Mouse (Mus musculus) thymus, adult 18-20 months (tissue): ENCODE results near the gene Ttc16.

Experiments used
- DNase-seq, 2 experiments: peaks; one replicate each; pipeline ENCODE4 v3.0.0; 2022; ENCODE audit warnings: mixed read lengths in 2 of 2

Ttc16 gene

GRCm38 (mm10) chr2:32779131-32779530, 3.7 kb upstream of the Ttc16 start:
- DNase-seq, result peak; percentile 45 to 64

- peak; percentile 86 to 92 for DNase-seq
These were observed 2.6 kb upstream of the Ttc16 start for GRCm38 (mm10) chr2:32778081-32778480.

DNA sequence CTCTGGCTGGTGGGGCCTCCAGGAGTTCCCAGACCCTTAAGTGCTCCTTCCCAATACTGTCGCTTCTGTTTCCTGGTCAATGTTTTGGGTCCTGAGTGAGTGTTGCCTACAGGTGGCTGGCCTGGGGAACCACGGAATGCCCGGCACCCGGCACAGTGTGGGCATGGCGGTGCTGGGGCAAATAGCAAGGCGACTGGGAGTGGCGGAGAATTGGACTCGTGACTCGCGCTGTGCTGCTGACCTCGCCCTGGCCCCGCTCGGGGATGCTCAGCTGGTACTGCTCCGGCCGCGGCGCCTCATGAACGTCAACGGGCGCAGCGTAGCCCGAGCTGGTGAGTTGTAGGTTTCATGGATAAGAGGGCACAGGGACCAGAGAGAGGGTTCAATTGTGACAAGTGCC, 759 bp upstream of the Ttc16 start:
- DNase-seq, result no peak

- DNase-seq, result no peak
These were observed 2.7 kb downstream of the Ttc16 start for GRCm38 (mm10) chr2:32772626-32773279.

- no peak for DNase-seq
These were observed 3.5 kb downstream of the Ttc16 start for GRCm38 (mm10) chr2:32771886-32772285.

GRCm38 (mm10) chr2:32769327-32770085, 5.9 kb downstream of the Ttc16 start:
- DNase-seq, result no peak

GRCm38 (mm10) chr2:32768661-32769285, 6.7 kb downstream of the Ttc16 start:
- DNase-seq, result no peak

GRCm38 (mm10) chr2:32767241-32767640, 8.2 kb downstream of the Ttc16 start:
- no peak for DNase-seq

GRCm38 (mm10) chr2:32763353-32763752, 12.1 kb downstream of the Ttc16 start:
- no peak for DNase-seq

- no peak for DNase-seq
These were observed 13.6 kb downstream of the Ttc16 start for GRCm38 (mm10) chr2:32761859-32762258.

DNA sequence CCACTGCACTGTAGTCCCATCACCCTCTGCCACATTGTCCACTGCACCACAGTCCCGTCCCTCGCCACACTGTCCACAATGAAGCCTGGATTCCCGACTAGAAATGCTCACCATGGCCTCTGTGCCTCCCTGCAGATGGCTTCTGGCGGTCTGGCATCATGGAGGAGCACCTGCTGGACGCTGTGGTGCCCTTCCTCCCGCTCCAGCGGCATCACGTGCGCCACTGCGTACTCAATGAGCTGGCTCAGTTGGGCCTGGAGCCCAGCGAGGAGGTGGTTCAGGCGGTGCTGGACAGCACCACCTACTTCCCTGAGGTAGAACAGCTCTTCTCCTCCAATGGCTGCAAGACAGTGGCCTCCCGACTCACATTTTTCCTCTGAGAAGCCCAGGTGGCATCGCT, 14.1 kb downstream of the Ttc16 start:
- DNase-seq, result no peak

DNA sequence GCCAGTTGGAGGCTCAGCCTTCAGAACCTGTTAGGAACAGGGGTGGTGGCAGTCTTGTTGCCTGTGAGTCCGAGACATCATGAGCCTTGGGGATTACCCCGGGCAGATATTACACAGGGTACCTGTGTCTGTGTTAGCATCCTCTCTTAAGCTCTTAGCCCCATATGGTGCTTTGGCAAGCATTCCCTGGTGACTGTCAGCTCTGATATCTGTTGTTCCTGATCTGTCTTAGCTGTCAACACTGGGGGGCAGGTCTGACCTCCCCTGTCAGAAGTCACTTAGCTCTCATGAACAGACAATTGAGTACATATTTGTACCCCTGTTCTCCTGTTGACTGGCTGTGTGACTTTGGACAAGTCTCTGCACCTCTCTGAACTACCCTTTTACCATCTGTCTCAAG, 16.4 kb downstream of the Ttc16 start:
- no peak for DNase-seq

GRCm38 (mm10) chr2:32758503-32758902, 16.9 kb downstream of the Ttc16 start:
- DNase-seq, result no peak

- peak; percentile 98 for DNase-seq
These were observed 18.2 kb downstream of the Ttc16 start, which contains the start of gene Tor2a for GRCm38 (mm10) chr2:32757056-32757845. Gene Tor2a, plus strand, starts transcription at chr2:32757234.

DNA sequence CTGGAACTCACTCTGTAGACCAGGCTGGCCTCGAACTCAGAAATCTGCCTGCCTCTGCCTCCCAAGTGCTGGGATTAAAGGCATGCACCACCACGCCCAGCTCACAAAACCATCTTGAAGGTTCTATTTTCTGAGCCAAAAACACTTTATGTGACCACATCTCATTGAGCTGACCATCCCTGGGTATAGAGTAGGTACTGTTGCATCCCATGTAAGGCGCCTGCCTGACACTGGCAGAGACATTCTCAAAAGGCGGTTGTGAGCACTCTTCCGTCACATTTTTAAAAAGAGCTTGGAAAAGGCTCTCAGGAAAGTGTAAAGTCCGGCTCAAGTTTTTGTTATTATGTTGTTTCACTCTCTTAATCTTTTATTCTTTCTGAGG, 18.8 kb downstream of the Ttc16 start:
- DNase-seq, result no peak

- no peak for DNase-seq
These were observed 23.3 kb downstream of the Ttc16 start for GRCm38 (mm10) chr2:32752181-32752580.

GRCm38 (mm10) chr2:32751665-32752033, 23.8 kb downstream of the Ttc16 start:
- no peak for DNase-seq

GRCm38 (mm10) chr2:32750887-32751664, 24.4 kb downstream of the Ttc16 start:
- DNase-seq, result no peak

GRCm38 (mm10) chr2:32750199-32750598, 25.2 kb downstream of the Ttc16 start:
- no peak for DNase-seq

GRCm38 (mm10) chr2:32749082-32749481, 26.4 kb downstream of the Ttc16 start:
- no peak for DNase-seq

DNA sequence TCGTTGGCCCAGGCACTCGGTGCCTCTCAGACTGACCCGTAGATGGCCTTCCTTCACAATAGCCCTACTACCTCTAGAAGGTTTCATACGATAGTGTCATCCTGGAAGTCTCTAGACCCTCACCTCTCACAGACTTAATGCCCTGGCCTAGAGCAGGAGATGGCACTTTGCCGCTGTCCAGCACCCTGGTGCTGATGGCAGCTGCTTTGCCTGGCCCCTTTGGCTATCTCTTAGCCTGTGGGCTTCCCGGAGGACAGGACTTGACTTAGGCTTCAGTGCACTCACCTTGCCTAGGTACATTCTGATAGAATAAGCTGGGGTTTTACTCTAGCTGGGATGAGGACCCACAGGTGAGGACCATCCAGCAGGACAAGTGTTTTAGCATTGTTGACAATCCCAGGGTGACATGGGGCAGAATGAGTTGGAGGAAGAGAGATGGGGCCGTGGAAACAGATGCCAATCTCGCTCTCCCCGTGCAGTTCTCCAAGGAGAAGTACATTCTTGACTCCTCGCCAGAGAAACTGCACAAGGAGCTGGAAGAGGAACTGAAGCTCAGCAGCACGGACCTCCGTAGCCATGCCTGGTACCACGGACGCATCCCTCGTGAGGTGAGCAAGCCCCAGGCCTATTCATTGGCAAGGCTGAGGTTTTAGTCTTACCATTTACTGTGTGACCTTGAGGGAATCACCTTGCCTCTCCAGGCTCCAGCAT, 31.0 kb downstream of the Ttc16 start:
- no peak for DNase-seq

- DNase-seq, result no peak
These were observed 33.3 kb downstream of the Ttc16 start for GRCm38 (mm10) chr2:32742173-32742531.
